Mouse (Mus musculus) cerebellum, adult 2 months (tissue): ENCODE measurements around the gene Mob3a. TPM values are rescaled to one million over a fixed set of nuclear protein-coding genes. Genes with fewer than 3 reads are reported as not detected.

Source experiments
- DNase-seq, 2 experiments: peaks; one replicate each; pipeline ENCODE4 v3.0.0; 2021
- H3K27ac ChIP-seq: fragments of 200-500 bp; 2 replicates; pipeline ENCODE4 v1.5.1; 2012; ENCODE audit warnings: low read length, control low read depth, inconsistent platforms; ENCODE audit not compliant: insufficient read depth
- H3K27me3 ChIP-seq: fragments of 200-500 bp; 2 replicates; pipeline ENCODE4 v1.6.1; 2012; ENCODE audit warnings: inconsistent platforms, mild to moderate bottlenecking, low read length, moderate library complexity; ENCODE audit not compliant: control insufficient read depth, insufficient read depth
- H3K4me1 ChIP-seq: fragments of 200-500 bp; 2 replicates; pipeline ENCODE4 v1.6.1; 2011; ENCODE audit warnings: low read length; ENCODE audit not compliant: control insufficient read depth, insufficient read depth
- H3K4me3 ChIP-seq: fragments of 200-500 bp; replicated peaks from 2 replicates; pipeline ENCODE3; 2011; ENCODE audit warnings: mild to moderate bottlenecking, low read depth, low read length, control low read depth; ENCODE audit not compliant: insufficient read depth
- CTCF ChIP-seq: fragments of 200-500 bp; IDR thresholded peaks from 2 replicates; pipeline ENCODE4 v1.5.1; 2011; ENCODE audit warnings: low read depth, mild to moderate bottlenecking, control low read depth, low read length, moderate library complexity, borderline replicate concordance; ENCODE audit not compliant: insufficient read depth
- POLR2A ChIP-seq: fragments of 200-500 bp; IDR thresholded peaks from 2 replicates; pipeline ENCODE4 v1.6.1; 2011; ENCODE audit warnings: low read length, control low read depth, borderline replicate concordance; ENCODE audit not compliant: insufficient read depth
- WGBS: fragments of 180-500 bp; shearing (Covaris S2); methylation state at CpG from one replicate; pipeline ENCODE4 v1.1.7; 2018; 5-methylcytosine and 5-hydroxymethylcytosine counted together
- polyA plus RNA-seq: library from polyadenylated mRNA; depleted of rRNA; stranded (reverse); fragments of >200 nt; gene quantifications from 2 replicates; pipeline ENCODE4 v1.2.3, GENCODE M21; 2012

Gene Mob3a
- polyA plus RNA-seq, 1 experiment, result 12.6 TPM

DNA sequence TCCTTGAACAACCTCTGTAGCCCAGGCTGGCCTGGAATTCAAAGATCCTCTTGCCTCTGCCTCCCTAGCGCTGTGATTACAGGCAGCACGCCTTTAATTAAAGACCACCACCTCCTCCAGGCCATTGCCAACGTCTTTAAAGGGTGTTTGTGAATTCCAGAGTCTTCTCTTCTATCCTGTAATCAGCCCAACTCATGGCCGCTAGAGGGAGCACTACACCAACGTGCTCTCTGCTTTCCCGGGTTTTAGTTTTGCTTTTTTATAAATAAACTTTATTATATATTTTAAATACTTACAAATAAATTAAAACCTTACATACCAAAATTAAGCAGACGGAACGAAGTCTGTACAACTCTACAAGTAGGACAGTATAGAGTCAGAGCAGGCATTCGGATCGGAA is 42.6 kb downstream of the Mob3a start:
- Histone ChIP-seq H3K27me3 (no peaks in the 10 kb centered on the region), H3K4me3 (peak overlapping the region; percentile 10), H3K27ac (no peak overlapping the region), H3K4me1 (peaks cover 14% of the 10 kb centered on the region)
- DNase-seq, result peak; percentile 67 to 79
- WGBS, result 9% methylated on average over 10 of the region's 10 CpGs
- TF ChIP-seq CTCF (peak; percentile 75), POLR2A (no peak)

DNA sequence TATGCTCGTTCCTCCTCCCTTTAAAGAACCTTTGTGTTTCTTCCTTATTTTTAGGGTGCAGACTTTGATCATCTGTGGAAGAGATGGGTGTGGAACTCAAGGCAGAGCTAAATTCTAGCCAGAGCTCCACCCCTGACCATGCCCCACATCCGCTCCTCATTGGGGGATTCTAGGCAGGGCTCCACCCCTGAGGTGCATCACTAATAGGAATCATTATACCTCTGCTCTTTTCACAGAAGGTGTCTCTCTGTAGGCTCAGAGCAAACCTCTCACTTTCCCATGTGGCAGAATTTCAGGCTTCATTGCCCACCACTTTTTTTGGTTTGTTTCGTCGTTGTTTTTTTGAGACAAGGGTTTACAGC is 43.0 kb downstream of the Mob3a start:
- 55% methylated on average over 4 of the region's 4 CpGs for WGBS
- H3K27ac ChIP-seq, result no peak overlapping the region

GRCm38 (mm10) chr10:80658194-80658840 is 43.5 kb downstream of the Mob3a start:
- H3K4me3 ChIP-seq, result no peak overlapping the region
- no peak overlapping the region for H3K27ac ChIP-seq
- DNase-seq, result no peak
- WGBS, result 86% methylated on average over 14 of the region's 14 CpGs
- peaks cover 16% of the 10 kb centered on the region for H3K4me1 ChIP-seq
- TF ChIP-seq POLR2A (no peak), CTCF (no peak)
- H3K27me3 ChIP-seq, result no peaks in the 10 kb centered on the region

More for the DNA sequence above, 43.0 kb downstream of the Mob3a start:
- H3K27me3 ChIP-seq, result no peaks in the 10 kb centered on the region
- DNase-seq, result no peak
- peaks cover 14% of the 10 kb centered on the region for H3K4me1 ChIP-seq
- no peak for TF ChIP-seq CTCF
- no peak for TF ChIP-seq POLR2A
- no peak overlapping the region for H3K4me3 ChIP-seq

- H3K4me3 ChIP-seq, result peak within 1 kb of the TSS; percentile 74
- WGBS, result 23% methylated on average over 15 of the region's 15 CpGs
- peak within 1 kb of the TSS; percentile 60 for H3K27ac ChIP-seq
- TF ChIP-seq POLR2A (no peak), CTCF (no peak)
- no peaks in the 10 kb centered on the region for H3K27me3 ChIP-seq
- DNase-seq, result no peak
- H3K4me1 ChIP-seq, result peaks cover 18% of the 10 kb centered on the region
These were observed 44.7 kb downstream of the Mob3a start, which contains the start of gene Btbd2 for GRCm38 (mm10) chr10:80656863-80657623. Btbd2 (minus strand) TSS chr10:80657071.

- peak; percentile 95 to 97 for DNase-seq
- no peaks in the 10 kb centered on the region for H3K27me3 ChIP-seq
- peak overlapping the region; percentile 60 for H3K27ac ChIP-seq
- TF ChIP-seq CTCF (no peak), POLR2A (peak; percentile 35; the same call in 1 of the 2 replicates)
- peak overlapping the region; percentile 74 for H3K4me3 ChIP-seq
- WGBS, result 1% methylated on average over 68 of the region's 72 CpGs
- H3K4me1 ChIP-seq, result peaks cover 19% of the 10 kb centered on the region
These were observed 45.5 kb downstream of the Mob3a start for GRCm38 (mm10) chr10:80656130-80656862.

- H3K27ac ChIP-seq, result peak overlapping the region; percentile 31; the same call in 1 of the 2 replicates
- H3K4me3 ChIP-seq, result peak overlapping the region; percentile 58
- H3K4me1 ChIP-seq, result peaks cover 25% of the 10 kb centered on the region
- TF ChIP-seq CTCF, result no peak
- WGBS, result 2% methylated on average over 12 of the region's 12 CpGs
- DNase-seq, result peak in 1 of 2 experiments; percentile 25
- no peaks in the 10 kb centered on the region for H3K27me3 ChIP-seq
These were observed 46.2 kb downstream of the Mob3a start for GRCm38 (mm10) chr10:80655406-80656129.

DNA sequence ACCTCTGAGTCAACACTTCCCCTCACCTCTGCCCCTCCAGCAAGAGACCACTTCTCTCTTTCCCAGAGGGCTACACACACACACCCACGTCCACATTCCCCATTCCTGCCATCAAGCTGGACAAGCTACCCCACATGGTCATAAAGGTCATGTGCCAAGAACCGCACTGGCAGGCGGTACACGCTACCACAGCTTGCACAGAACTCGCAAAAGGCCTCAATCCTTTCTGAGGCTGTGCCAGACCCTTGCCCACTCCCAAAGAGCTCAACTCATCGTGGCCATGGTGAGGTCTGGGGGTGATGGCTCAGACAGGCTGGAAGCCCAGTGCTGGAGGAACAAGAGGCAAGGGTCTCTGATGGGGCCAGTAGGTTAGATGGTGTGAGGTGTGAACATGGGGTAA is 46.9 kb downstream of the Mob3a start:
- Histone ChIP-seq H3K27me3 (no peaks in the 10 kb centered on the region), H3K4me1 (peaks cover 32% of the 10 kb centered on the region), H3K4me3 (peak overlapping the region; percentile 2), H3K27ac (no peak overlapping the region)
- TF ChIP-seq CTCF, result no peak
- no peak for TF ChIP-seq POLR2A
- WGBS, result 8% methylated on average over 6 of the region's 6 CpGs
- no peak for DNase-seq
